Mouse (Mus musculus): ENCODE data around the gene Gm48552. TPM values are rescaled to one million over a fixed set of nuclear protein-coding genes. Genes with fewer than 3 reads are reported as not detected.

Gene Gm48552
- polyA plus RNA-seq, 1 experiment from 2014 or later = 0.36 TPM

- Histone ChIP-seq H3K9ac (ENCODE audit: low read length) (no peak overlapping the region), H3K9me3 (ENCODE audit: control insufficient read depth, low read length) (no peaks in the 10 kb centered on the region), H3K4me3 (ENCODE audit: low read depth, low read length) (no peak overlapping the region), H3K36me3 (ENCODE audit: control insufficient read depth, insufficient read depth, low read length) (no peaks in the 10 kb centered on the region), H3K4me2 (replicated peaks; ENCODE audit: low read depth) (no peak overlapping the region), H3K4me1 (replicated peaks; ENCODE audit: control insufficient read depth, insufficient read depth) (peaks cover 7% of the 10 kb centered on the region), H3K27me3 (ENCODE audit: control insufficient read depth, insufficient read depth, low read length) (no peaks in the 10 kb centered on the region), H3K27ac (replicated peaks) (no peak overlapping the region)
- WGBS = 17% methylated on average over 9 of the region's 9 CpGs
- TF ChIP-seq EP300 (optimal IDR thresholded peaks at IDR 0.05) = no peak
- no peak for TF ChIP-seq CTCF (IDR thresholded peaks at IDR 0.05; ENCODE audit: low read depth)
- ATAC-seq (ENCODE audit: low FRiP score, low TSS enrichment) (no peak), DNase-seq (ENCODE audit: low spot score) (peak; percentile 61)
Observed at GRCm38 (mm10) chr10:81351678-81352291, 37.0 kb upstream of the Gm48552 start.

GRCm38 (mm10) chr10:81354738-81355477, 33.9 kb upstream of the Gm48552 start:
- H3K36me3 ChIP-seq (ENCODE audit: control insufficient read depth, insufficient read depth, low read length) = no peaks in the 10 kb centered on the region
- H3K9ac ChIP-seq (ENCODE audit: low read length) = no peak overlapping the region
- peaks cover 4% of the 10 kb centered on the region for H3K4me1 ChIP-seq (replicated peaks; ENCODE audit: control insufficient read depth, insufficient read depth)
- 69% methylated on average over 9 of the region's 9 CpGs for WGBS
- H3K27me3 ChIP-seq (ENCODE audit: control insufficient read depth, insufficient read depth, low read length) = no peaks in the 10 kb centered on the region
- no peak for ATAC-seq (ENCODE audit: low FRiP score, low TSS enrichment)
- DNase-seq (ENCODE audit: low spot score) = no peak
- no peaks in the 10 kb centered on the region for H3K9me3 ChIP-seq (ENCODE audit: control insufficient read depth, low read length)
- TF ChIP-seq CTCF (IDR thresholded peaks at IDR 0.05; ENCODE audit: low read depth) (no peak), EP300 (optimal IDR thresholded peaks at IDR 0.05) (no peak)
- H3K4me3 ChIP-seq (ENCODE audit: low read depth, low read length) = no peak overlapping the region
- H3K27ac ChIP-seq (replicated peaks) = no peak overlapping the region
- no peak overlapping the region for H3K4me2 ChIP-seq (replicated peaks; ENCODE audit: low read depth)

GRCm38 (mm10) chr10:81355533-81355932, 33.3 kb upstream of the Gm48552 start:
- TF ChIP-seq EP300 (optimal IDR thresholded peaks at IDR 0.05) (no peak), CTCF (IDR thresholded peaks at IDR 0.05; ENCODE audit: low read depth) (no peak)
- no peak for DNase-seq (ENCODE audit: low spot score)
- Histone ChIP-seq H3K27me3 (ENCODE audit: control insufficient read depth, insufficient read depth, low read length) (no peaks in the 10 kb centered on the region), H3K4me1 (replicated peaks; ENCODE audit: control insufficient read depth, insufficient read depth) (peaks cover 4% of the 10 kb centered on the region), H3K4me2 (replicated peaks; ENCODE audit: low read depth) (no peak overlapping the region), H3K27ac (replicated peaks) (no peak overlapping the region), H3K36me3 (ENCODE audit: control insufficient read depth, insufficient read depth, low read length) (no peaks in the 10 kb centered on the region), H3K9ac (ENCODE audit: low read length) (no peak overlapping the region), H3K4me3 (ENCODE audit: low read depth, low read length) (no peak overlapping the region), H3K9me3 (ENCODE audit: control insufficient read depth, low read length) (no peaks in the 10 kb centered on the region)
- 89% methylated on average over 4 of the region's 4 CpGs for WGBS
- no peak for ATAC-seq (ENCODE audit: low FRiP score, low TSS enrichment)

- H3K27ac ChIP-seq (replicated peaks) = peak overlapping the region; percentile 8; the same call in 1 of the 2 replicates
- no peak overlapping the region for H3K4me3 ChIP-seq (ENCODE audit: low read depth, low read length)
- H3K4me2 ChIP-seq (replicated peaks; ENCODE audit: low read depth) = peak overlapping the region; percentile 98; the same call in 1 of the 2 replicates
- no peak for TF ChIP-seq CTCF (IDR thresholded peaks at IDR 0.05; ENCODE audit: low read depth)
- 60% methylated on average over 12 of the region's 12 CpGs for WGBS
- ATAC-seq (ENCODE audit: low FRiP score, low TSS enrichment) (no peak), DNase-seq (ENCODE audit: low spot score) (no peak)
- H3K36me3 ChIP-seq (ENCODE audit: control insufficient read depth, insufficient read depth, low read length) = no peaks in the 10 kb centered on the region
- H3K27me3 ChIP-seq (ENCODE audit: control insufficient read depth, insufficient read depth, low read length) = no peaks in the 10 kb centered on the region
- H3K4me1 ChIP-seq (replicated peaks; ENCODE audit: control insufficient read depth, insufficient read depth) = peaks cover 4% of the 10 kb centered on the region
- H3K9me3 ChIP-seq (ENCODE audit: control insufficient read depth, low read length) = no peaks in the 10 kb centered on the region
- peak overlapping the region; percentile 18; the same call in 1 of the 2 replicates for H3K9ac ChIP-seq (ENCODE audit: low read length)
Observed at GRCm38 (mm10) chr10:81356352-81356990, 32.3 kb upstream of the Gm48552 start.

GRCm38 (mm10) chr10:81356991-81357844, 31.6 kb upstream of the Gm48552 start, which contains the start of gene Mfsd12:
TSS of gene Mfsd12 (plus strand) at chr10:81357491.
- Histone ChIP-seq H3K4me1 (replicated peaks; ENCODE audit: control insufficient read depth, insufficient read depth) (peaks cover 4% of the 10 kb centered on the region), H3K9ac (ENCODE audit: low read length) (peak within 1 kb of the TSS; percentile 79), H3K4me2 (replicated peaks; ENCODE audit: low read depth) (peak within 1 kb of the TSS; percentile 98), H3K9me3 (ENCODE audit: control insufficient read depth, low read length) (no peaks in the 10 kb centered on the region), H3K36me3 (ENCODE audit: control insufficient read depth, insufficient read depth, low read length) (no peaks in the 10 kb centered on the region), H3K27me3 (ENCODE audit: control insufficient read depth, insufficient read depth, low read length) (no peaks in the 10 kb centered on the region), H3K27ac (replicated peaks) (peak within 1 kb of the TSS; percentile 53), H3K4me3 (ENCODE audit: low read depth, low read length) (peak within 1 kb of the TSS; percentile 75)
- TF ChIP-seq CTCF (IDR thresholded peaks at IDR 0.05; ENCODE audit: low read depth) = no peak
- no peak for TF ChIP-seq EP300 (optimal IDR thresholded peaks at IDR 0.05)
- DNase-seq (ENCODE audit: low spot score) = peak; percentile 92
- ATAC-seq (ENCODE audit: low FRiP score, low TSS enrichment) = peak; percentile 79
- WGBS = 2% methylated on average over 77 of the region's 79 CpGs
